Comparison of ENCODE assay signal across 8 mouse cellular contexts in the genomic region with DNA sequence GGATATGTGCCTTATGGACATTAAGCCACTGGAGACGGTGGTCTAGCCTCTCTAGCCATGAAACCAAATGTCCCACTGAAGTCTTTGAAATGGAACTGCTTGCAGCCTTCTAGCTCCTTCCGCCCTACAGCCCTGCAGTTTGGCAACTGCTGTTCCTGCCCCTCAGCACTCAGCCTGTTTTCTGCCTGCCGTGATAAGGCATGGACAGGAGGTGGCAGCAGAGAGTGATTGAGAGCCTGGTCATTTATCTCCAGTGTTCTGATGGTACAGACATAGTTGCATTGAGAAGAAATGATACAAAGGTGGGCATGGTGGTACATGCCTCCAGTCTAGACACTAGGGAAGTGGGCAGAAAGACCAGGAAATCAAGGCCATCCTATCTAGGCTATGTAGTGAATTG. TPM values are rescaled to one million over a fixed set of nuclear protein-coding genes. Genes with fewer than 3 reads are reported as not detected.
DNase-seq lines count a peak whose midpoint lies in the region; ATAC-seq lines count a peak whose summit lies in the region.

No protein-coding gene starts in this region.

- DNase-seq in kidney, adult 11 months: peak; percentile 31
- peak; percentile 66 for DNase-seq in c-Kit-positive CD71-positive TER-119-positive erythroid progenitor cells, embryonic 14.5 days (ENCODE audit: low spot score)
- peak; percentile 82 for DNase-seq in intestine, embryonic 14.5 days (ENCODE audit: low spot score)
- peak; percentile 69 for DNase-seq in left cerebral cortex, postnatal 4 days
- DNase-seq in midbrain, embryonic 14.5 days: peak; percentile 81
- DNase-seq in spleen, postnatal 10 days (ENCODE audit: low spot score in 2 of 2): peak; percentile 55 to 80

- WGBS in kidney, embryonic 15.5 days: 17% methylated on average over 3 of the region's 3 CpGs
- 23% methylated on average over 3 of the region's 3 CpGs for WGBS in forebrain, embryonic 16.5 days
- 27% methylated on average over 3 of the region's 3 CpGs for WGBS in intestine, embryonic 14.5 days
- WGBS in midbrain, embryonic 14.5 days: 21% methylated on average over 3 of the region's 3 CpGs

- H3K4me3 ChIP-seq in kidney, embryonic 15.5 days (replicated peaks): no peak overlapping the region
- H3K4me3 ChIP-seq in forebrain, embryonic 16.5 days (replicated peaks; ENCODE audit: low read length): no peak overlapping the region
- no peak overlapping the region for H3K4me3 ChIP-seq in intestine, embryonic 14.5 days (ENCODE audit: low read depth, low read length)
- no peak overlapping the region for H3K4me3 ChIP-seq in midbrain, embryonic 14.5 days (replicated peaks; ENCODE audit: low read depth, low read length)

- 0 out of 2 replicates have a peak, but pooled peaks cover under 1% of the 10 kb centered on the region for H3K4me1 ChIP-seq in kidney, embryonic 15.5 days
- H3K4me1 ChIP-seq in forebrain, embryonic 16.5 days (replicated peaks; ENCODE audit: control insufficient read depth, insufficient read depth, low read length): no peaks in the 10 kb centered on the region
- no peaks in the 10 kb centered on the region for H3K4me1 ChIP-seq in intestine, embryonic 14.5 days (replicated peaks; ENCODE audit: control insufficient read depth, insufficient read depth, low read length)
- no peaks in the 10 kb centered on the region for H3K4me1 ChIP-seq in midbrain, embryonic 14.5 days (ENCODE audit: control insufficient read depth, insufficient read depth, low read length)

- H3K36me3 ChIP-seq in kidney, embryonic 15.5 days: no peaks in the 10 kb centered on the region
- no peaks in the 10 kb centered on the region for H3K36me3 ChIP-seq in forebrain, embryonic 16.5 days (ENCODE audit: control insufficient read depth, insufficient read depth)
- no peaks in the 10 kb centered on the region for H3K36me3 ChIP-seq in intestine, embryonic 14.5 days (ENCODE audit: control insufficient read depth, insufficient read depth, low read length)
- no peaks in the 10 kb centered on the region for H3K36me3 ChIP-seq in midbrain, embryonic 14.5 days (ENCODE audit: control insufficient read depth, insufficient read depth, low read length)

- intact Hi-C loops in left cerebral cortex, postnatal 4 days (cut with DNase I): no loop called here

- no peak overlapping the region for H3K27ac ChIP-seq in kidney, embryonic 15.5 days
- no peak overlapping the region for H3K27ac ChIP-seq in forebrain, embryonic 16.5 days (ENCODE audit: low read length)
- H3K27ac ChIP-seq in intestine, embryonic 14.5 days (ENCODE audit: low read depth): no peak overlapping the region
- no peak overlapping the region for H3K27ac ChIP-seq in midbrain, embryonic 14.5 days (replicated peaks; ENCODE audit: low read depth, low read length)

- no peaks in the 10 kb centered on the region for H3K9me3 ChIP-seq in kidney, embryonic 15.5 days (replicated peaks)
- H3K9me3 ChIP-seq in forebrain, embryonic 16.5 days (ENCODE audit: control insufficient read depth, low read length): no peaks in the 10 kb centered on the region
- no peaks in the 10 kb centered on the region for H3K9me3 ChIP-seq in intestine, embryonic 14.5 days (ENCODE audit: control insufficient read depth, low read length)
- no peaks in the 10 kb centered on the region for H3K9me3 ChIP-seq in midbrain, embryonic 14.5 days (ENCODE audit: control insufficient read depth, low read length)

- H3K4me2 ChIP-seq in kidney, embryonic 15.5 days: no peak overlapping the region
- H3K4me2 ChIP-seq in forebrain, embryonic 16.5 days (ENCODE audit: low read length): no peak overlapping the region
- no peak overlapping the region for H3K4me2 ChIP-seq in intestine, embryonic 14.5 days (ENCODE audit: low read length)
- H3K4me2 ChIP-seq in midbrain, embryonic 14.5 days (ENCODE audit: low read length): no peak overlapping the region

- H3K27me3 ChIP-seq in kidney, embryonic 15.5 days: no peaks in the 10 kb centered on the region
- no peaks in the 10 kb centered on the region; the same call in none of the 2 replicates for H3K27me3 ChIP-seq in forebrain, embryonic 16.5 days (replicated peaks; ENCODE audit: control insufficient read depth, insufficient read depth, low read length)
- H3K27me3 ChIP-seq in intestine, embryonic 14.5 days (replicated peaks; ENCODE audit: control insufficient read depth, insufficient read depth, low read length): no peaks in the 10 kb centered on the region
- H3K27me3 ChIP-seq in midbrain, embryonic 14.5 days (ENCODE audit: control insufficient read depth, insufficient read depth, low read length): no peaks in the 10 kb centered on the region

- no peak for ATAC-seq in kidney, embryonic 15.5 days (replicated peaks; ENCODE audit: low FRiP score)
- peak; percentile 43; the same call in 1 of the 2 replicates for ATAC-seq in forebrain, embryonic 16.5 days
- ATAC-seq in intestine, embryonic 14.5 days (replicated peaks; ENCODE audit: low FRiP score, low TSS enrichment, low read depth): no peak
- ATAC-seq in midbrain, embryonic 14.5 days (ENCODE audit: low FRiP score, low TSS enrichment): no peak

- no peak overlapping the region for H3K9ac ChIP-seq in kidney, embryonic 15.5 days
- no peak overlapping the region for H3K9ac ChIP-seq in forebrain, embryonic 16.5 days (replicated peaks; ENCODE audit: low read depth, low read length)
- H3K9ac ChIP-seq in intestine, embryonic 14.5 days (ENCODE audit: low read length): no peak overlapping the region
- no peak overlapping the region for H3K9ac ChIP-seq in midbrain, embryonic 14.5 days (replicated peaks; ENCODE audit: low read length)

RNA-seq across cellular contexts. Expression of gene Tm9sf4, which starts 13.4 kb away (rescaled TPM):
- 90.9 and 93.2 TPM in 2 replicates for polyA plus RNA-seq in kidney, embryonic 15.5 days (2015; fragmentation: Nextera tagmentation; extraction: Ambion mirVana)
- polyA plus RNA-seq in forebrain, embryonic 16.5 days (2015; fragmentation: Nextera tagmentation; extraction: Ambion mirVana): 74.5 and 78.9 TPM in 2 replicates
- 86.8 and 93.7 TPM in 2 replicates for polyA plus RNA-seq in intestine, embryonic 14.5 days (2014; fragmentation: Nextera tagmentation; extraction: Ambion mirVana)
- total RNA-seq in left cerebral cortex, postnatal 4 days (2021): 100 to 1,000 TPM; 118 to 120 TPM
- polyA plus RNA-seq in midbrain, embryonic 14.5 days (2014; fragmentation: Nextera tagmentation; extraction: Ambion mirVana): 80.1 and 89.8 TPM in 2 replicates

RNA-seq across cellular contexts. Expression of gene Hck, which starts 39.4 kb away (rescaled TPM):
- 5.3 and 5.4 TPM in 2 replicates for polyA plus RNA-seq in kidney, embryonic 15.5 days (2015; fragmentation: Nextera tagmentation; extraction: Ambion mirVana)
- 1.8 and 2.1 TPM in 2 replicates for polyA plus RNA-seq in forebrain, embryonic 16.5 days (2015; fragmentation: Nextera tagmentation; extraction: Ambion mirVana)
- 4.5 and 4.7 TPM in 2 replicates for polyA plus RNA-seq in intestine, embryonic 14.5 days (2014; fragmentation: Nextera tagmentation; extraction: Ambion mirVana)
- 1 to 10 TPM; 3.6 to 3.8 TPM for total RNA-seq in left cerebral cortex, postnatal 4 days (2021)
- 1.4 and 2.3 TPM in 2 replicates for polyA plus RNA-seq in midbrain, embryonic 14.5 days (2014; fragmentation: Nextera tagmentation; extraction: Ambion mirVana)

Comparison
In these comparisons a context has a peak if more than half of its experiments do, and no peak if none do; other contexts are left out.
1. DNase-seq: peak in every context shown above with its lines; median percentile 82 in intestine, embryonic 14.5 days; 81 in midbrain, embryonic 14.5 days; 69 in left cerebral cortex, postnatal 4 days; 68 in spleen, postnatal 10 days; 66 in c-Kit-positive CD71-positive TER-119-positive erythroid progenitor cells, embryonic 14.5 days; 31 in kidney, adult 11 months.